Mouse (Mus musculus): ENCODE results near the gene Edrf1. TPM values are rescaled to one million over a fixed set of nuclear protein-coding genes. Genes with fewer than 3 reads are reported as not detected.

Gene Edrf1
- 22.1 and 25.7 TPM in 2 replicates for polyA plus RNA-seq (2015; fragmentation: Nextera tagmentation; extraction: Ambion mirVana)

- H3K36me3 ChIP-seq: peaks cover 27% of the 10 kb centered on the region
- no peaks in the 10 kb centered on the region for H3K9me3 ChIP-seq
- WGBS: under 1% methylated on average over 81 of the region's 81 CpGs
- peak within 1 kb of the TSS; percentile 94 for H3K27ac ChIP-seq
- H3K4me2 ChIP-seq (replicated peaks): peak within 1 kb of the TSS; percentile 95
- H3K4me1 ChIP-seq (replicated peaks): peaks cover 13% of the 10 kb centered on the region
- ATAC-seq: peak; percentile 98
- no peaks in the 10 kb centered on the region for H3K27me3 ChIP-seq
- H3K9ac ChIP-seq (replicated peaks): peak within 1 kb of the TSS; percentile 92
- H3K4me3 ChIP-seq (replicated peaks): peak within 1 kb of the TSS; percentile 97
These were observed at the start of gene Edrf1 for GRCm38 (mm10) chr7:133637361-133638305. TSS of gene Edrf1 (plus strand) at chr7:133637543.

- H3K9me3 ChIP-seq: 0 out of 2 replicates have a peak, but pooled peaks cover 3% of the 10 kb centered on the region
- no peak overlapping the region for H3K27ac ChIP-seq
- H3K36me3 ChIP-seq: no peaks in the 10 kb centered on the region
- no peaks in the 10 kb centered on the region for H3K27me3 ChIP-seq
- no peak for ATAC-seq
- no peak overlapping the region for H3K4me2 ChIP-seq (replicated peaks)
- H3K4me1 ChIP-seq (replicated peaks): no peaks in the 10 kb centered on the region
- 79% methylated on average over 1 of the region's 1 CpGs for WGBS
- H3K9ac ChIP-seq (replicated peaks): no peak overlapping the region
- no peak overlapping the region for H3K4me3 ChIP-seq (replicated peaks)
These were observed 45.6 kb upstream of the Edrf1 start for GRCm38 (mm10) chr7:133591750-133592149.

GRCm38 (mm10) chr7:133600558-133600957, 36.8 kb upstream of the Edrf1 start:
- Histone ChIP-seq H3K36me3 (no peaks in the 10 kb centered on the region), H3K4me3 (replicated peaks) (no peak overlapping the region), H3K4me1 (replicated peaks) (no peaks in the 10 kb centered on the region), H3K27ac (no peak overlapping the region), H3K9ac (replicated peaks) (no peak overlapping the region), H3K9me3 (no peaks in the 10 kb centered on the region), H3K4me2 (replicated peaks) (no peak overlapping the region), H3K27me3 (no peaks in the 10 kb centered on the region)
- WGBS: 30% methylated on average over 1 of the region's 1 CpGs
- no peak for ATAC-seq

- WGBS: 70% methylated on average over 2 of the region's 2 CpGs
- H3K4me2 ChIP-seq (replicated peaks): no peak within 1 kb of the TSS
- H3K27me3 ChIP-seq: no peaks in the 10 kb centered on the region
- H3K9me3 ChIP-seq: no peaks in the 10 kb centered on the region
- H3K4me1 ChIP-seq (replicated peaks): peaks cover 3% of the 10 kb centered on the region; the same call in 1 of the 2 replicates
- no peak within 1 kb of the TSS for H3K27ac ChIP-seq
- H3K36me3 ChIP-seq: no peaks in the 10 kb centered on the region
- no peak for ATAC-seq
- no peak within 1 kb of the TSS for H3K4me3 ChIP-seq (replicated peaks)
- H3K9ac ChIP-seq (replicated peaks): no peak within 1 kb of the TSS
These were observed 35.3 kb upstream of the Edrf1 start, which contains the start of gene Tex36 for GRCm38 (mm10) chr7:133602058-133602457. TSS of gene Tex36 (minus strand) at chr7:133602158.

- no peak overlapping the region for H3K4me2 ChIP-seq (replicated peaks)
- no peak overlapping the region for H3K4me3 ChIP-seq (replicated peaks)
- H3K9me3 ChIP-seq: no peaks in the 10 kb centered on the region
- no peak for ATAC-seq
- H3K27me3 ChIP-seq: no peaks in the 10 kb centered on the region
- 83% methylated on average over 2 of the region's 2 CpGs for WGBS
- no peak overlapping the region for H3K27ac ChIP-seq
- H3K4me1 ChIP-seq (replicated peaks): peaks cover 14% of the 10 kb centered on the region
- H3K36me3 ChIP-seq: no peaks in the 10 kb centered on the region
- H3K9ac ChIP-seq (replicated peaks): no peak overlapping the region
These were observed 34.2 kb upstream of the Edrf1 start for GRCm38 (mm10) chr7:133603156-133603555.

- H3K9ac ChIP-seq (replicated peaks): no peak overlapping the region
- H3K9me3 ChIP-seq: no peaks in the 10 kb centered on the region
- no peaks in the 10 kb centered on the region for H3K36me3 ChIP-seq
- no peaks in the 10 kb centered on the region for H3K27me3 ChIP-seq
- H3K4me3 ChIP-seq (replicated peaks): no peak overlapping the region
- no peak for ATAC-seq
- 84% methylated on average over 13 of the region's 13 CpGs for WGBS
- H3K27ac ChIP-seq: no peak overlapping the region
- H3K4me2 ChIP-seq (replicated peaks): no peak overlapping the region
- peaks cover 26% of the 10 kb centered on the region for H3K4me1 ChIP-seq (replicated peaks)
These were observed 32.8 kb upstream of the Edrf1 start for GRCm38 (mm10) chr7:133604427-133605081.

GRCm38 (mm10) chr7:133607331-133607730, 30.0 kb upstream of the Edrf1 start:
- Histone ChIP-seq H3K9me3 (no peaks in the 10 kb centered on the region), H3K9ac (replicated peaks) (no peak overlapping the region), H3K4me3 (replicated peaks) (no peak overlapping the region), H3K4me1 (replicated peaks) (peaks cover 32% of the 10 kb centered on the region), H3K27ac (no peak overlapping the region; the same call in 1 of the 2 replicates), H3K36me3 (no peaks in the 10 kb centered on the region), H3K27me3 (no peaks in the 10 kb centered on the region), H3K4me2 (replicated peaks) (no peak overlapping the region)
- 76% methylated on average over 5 of the region's 5 CpGs for WGBS
- ATAC-seq: no peak

GRCm38 (mm10) chr7:133607883-133608575, 29.3 kb upstream of the Edrf1 start:
- peak; percentile 66 for ATAC-seq
- peak overlapping the region; percentile 35 for H3K4me2 ChIP-seq (replicated peaks)
- H3K36me3 ChIP-seq: no peaks in the 10 kb centered on the region
- H3K4me1 ChIP-seq (replicated peaks): peaks cover 32% of the 10 kb centered on the region
- H3K4me3 ChIP-seq (replicated peaks): no peak overlapping the region
- no peaks in the 10 kb centered on the region for H3K27me3 ChIP-seq
- H3K27ac ChIP-seq: peak overlapping the region; percentile 77
- H3K9ac ChIP-seq (replicated peaks): no peak overlapping the region; the same call in 1 of the 2 replicates
- WGBS: 55% methylated on average over 13 of the region's 13 CpGs
- no peaks in the 10 kb centered on the region for H3K9me3 ChIP-seq

- no peak overlapping the region for H3K4me3 ChIP-seq (replicated peaks)
- H3K27me3 ChIP-seq: no peaks in the 10 kb centered on the region
- WGBS: 35% methylated on average over 13 of the region's 13 CpGs
- H3K36me3 ChIP-seq: no peaks in the 10 kb centered on the region
- peak; percentile 65 for ATAC-seq
- H3K4me1 ChIP-seq (replicated peaks): peaks cover 32% of the 10 kb centered on the region
- peak overlapping the region; percentile 35 for H3K4me2 ChIP-seq (replicated peaks)
- H3K27ac ChIP-seq: peak overlapping the region; percentile 77
- no peak overlapping the region for H3K9ac ChIP-seq (replicated peaks)
- no peaks in the 10 kb centered on the region for H3K9me3 ChIP-seq
These were observed 28.6 kb upstream of the Edrf1 start for GRCm38 (mm10) chr7:133608631-133609340.

- no peak overlapping the region for H3K4me3 ChIP-seq (replicated peaks)
- no peak for ATAC-seq
- no peak overlapping the region for H3K27ac ChIP-seq
- no peak overlapping the region for H3K4me2 ChIP-seq (replicated peaks)
- no peaks in the 10 kb centered on the region for H3K9me3 ChIP-seq
- H3K36me3 ChIP-seq: no peaks in the 10 kb centered on the region
- H3K9ac ChIP-seq (replicated peaks): no peak overlapping the region
- H3K27me3 ChIP-seq: no peaks in the 10 kb centered on the region
- 76% methylated on average over 8 of the region's 8 CpGs for WGBS
- peaks cover 32% of the 10 kb centered on the region for H3K4me1 ChIP-seq (replicated peaks)
These were observed 27.8 kb upstream of the Edrf1 start for GRCm38 (mm10) chr7:133609585-133609984.

- no peaks in the 10 kb centered on the region for H3K36me3 ChIP-seq
- 82% methylated on average over 2 of the region's 2 CpGs for WGBS
- no peak for ATAC-seq
These were observed 24.4 kb upstream of the Edrf1 start for GRCm38 (mm10) chr7:133612981-133613380.

More at GRCm38 (mm10) chr7:133612981-133613380, 24.4 kb upstream of the Edrf1 start:
- H3K9ac ChIP-seq (replicated peaks): no peak overlapping the region
- H3K4me3 ChIP-seq (replicated peaks): no peak overlapping the region
- no peak overlapping the region for H3K4me2 ChIP-seq (replicated peaks)
- H3K27ac ChIP-seq: no peak overlapping the region
- H3K4me1 ChIP-seq (replicated peaks): peaks cover 20% of the 10 kb centered on the region
- H3K27me3 ChIP-seq: no peaks in the 10 kb centered on the region
- H3K9me3 ChIP-seq: no peaks in the 10 kb centered on the region

Data from midbrain, embryonic 13.5 days (tissue).